Mouse (Mus musculus): ENCODE measurements around the gene Irf1.

DNA sequence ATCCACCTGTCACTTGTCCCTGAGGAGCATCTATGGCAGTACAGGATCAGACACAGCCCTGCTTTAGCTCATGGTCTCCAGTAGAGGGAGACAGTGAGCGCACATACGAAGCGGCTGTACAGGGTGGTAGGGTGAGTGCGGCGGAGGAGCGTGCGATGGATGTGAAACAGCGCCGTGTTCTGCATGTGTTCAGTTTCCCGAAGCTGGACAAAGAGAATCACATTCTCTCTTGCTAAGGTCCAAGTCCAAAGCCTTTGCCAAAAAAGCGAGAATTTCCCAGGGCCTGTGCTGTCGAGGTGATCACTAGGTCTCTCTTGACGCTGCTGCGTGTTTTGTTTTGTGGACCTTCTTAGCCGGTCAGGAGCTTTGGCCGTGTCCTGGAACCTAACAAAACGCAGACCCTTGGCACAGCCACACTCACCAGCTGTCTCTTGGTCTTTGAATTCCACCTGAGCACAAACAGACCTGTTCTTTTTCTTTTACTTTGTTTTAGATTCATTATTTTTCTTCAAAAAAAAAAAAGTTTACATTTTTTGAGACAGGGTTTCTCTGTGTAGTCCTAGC lies 34.0 kb upstream of the Irf1 start:
- TF ChIP-seq RCOR1 (conservative IDR thresholded peaks at IDR 0.05; ENCODE audit: low read depth, low read length) (no peak; the same call in 1 of the 2 replicates), SMC3 (IDR thresholded peaks at IDR 0.05; ENCODE audit: low read depth, low read length) (peak; percentile 80), POLR2A (IDR thresholded peaks at IDR 0.05; ENCODE audit: low read depth, low read length) (peak; percentile 66), MAZ (IDR thresholded peaks at IDR 0.05; ENCODE audit: low read depth, low read length) (no peak; the same call in 1 of the 2 replicates), ZNF384 (IDR thresholded peaks at IDR 0.05; ENCODE audit: low read depth, low read length) (no peak), MAFK (IDR thresholded peaks at IDR 0.05; ENCODE audit: insufficient replicate concordance, low read length) (no peak), USF1 (IDR thresholded peaks at IDR 0.05; ENCODE audit: low read depth, low read length) (no peak), CHD2 (IDR thresholded peaks at IDR 0.05; ENCODE audit: low read length) (no peak), CTCF (conservative IDR thresholded peaks at IDR 0.05 in 1 of 2, IDR thresholded peaks at IDR 0.05 in 1 of 2; ENCODE audit: low read depth in 2 of 2, low read length in 2 of 2) (peak; percentile 98 to 99)
